Mouse (Mus musculus): ENCODE measurements around the gene Ccdc102a.

GRCm38 (mm10) chr8:94876197-94876730 is 41.6 kb downstream of the Ccdc102a start, which contains the start of gene Dok4:
- no peak for TF ChIP-seq CTCF (conservative IDR thresholded peaks at IDR 0.05; ENCODE audit: low read length)
- TF ChIP-seq NANOG (IDR thresholded peaks at IDR 0.05; ENCODE audit: borderline replicate concordance, low read length) = no peak
